Mouse (Mus musculus) lung, postnatal 0 days (tissue): ENCODE data around the gene Get4.

ENCODE experiments used
- CTCF ChIP-seq: IDR thresholded peaks from 2 replicates; pipeline ENCODE4 v1.5.1; 2016; ENCODE audit warnings: antibody characterized with exemption, mild to moderate bottlenecking
- EP300 ChIP-seq: IDR thresholded peaks from 2 replicates; pipeline ENCODE4 v1.6.1; 2016; ENCODE audit warnings: antibody characterized with exemption, mild to moderate bottlenecking, control low read depth

DNA sequence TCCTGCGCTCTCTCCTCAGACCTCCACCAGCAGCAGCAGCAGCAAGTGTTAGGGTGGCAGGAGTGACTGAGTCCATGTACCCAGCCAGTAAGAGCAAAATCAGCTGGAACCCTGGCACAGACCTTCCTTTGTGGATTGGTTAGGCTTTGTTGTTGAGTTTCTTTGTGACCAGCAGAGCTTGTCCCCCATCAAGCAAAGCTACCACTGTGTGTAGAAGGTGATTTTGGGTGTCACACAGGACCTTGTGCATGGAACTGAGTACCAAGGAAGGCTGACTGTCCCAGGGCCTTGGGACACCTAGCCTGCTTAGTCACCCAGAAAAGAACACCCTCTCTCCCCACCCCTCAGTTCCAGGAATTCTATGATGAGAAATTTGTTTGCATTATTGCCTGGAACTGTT is 5.1 kb downstream of the Get4 start:
- TF ChIP-seq CTCF (no peak), EP300 (no peak)
